Mouse (Mus musculus): ENCODE measurements at regions not wholly inside any gene's neighbourhood (a gene's known extent, or its start where the extent isn't known, plus 50 kb on each side); places are given as distances from the start of the nearest gene placed in this dataset.

DNA sequence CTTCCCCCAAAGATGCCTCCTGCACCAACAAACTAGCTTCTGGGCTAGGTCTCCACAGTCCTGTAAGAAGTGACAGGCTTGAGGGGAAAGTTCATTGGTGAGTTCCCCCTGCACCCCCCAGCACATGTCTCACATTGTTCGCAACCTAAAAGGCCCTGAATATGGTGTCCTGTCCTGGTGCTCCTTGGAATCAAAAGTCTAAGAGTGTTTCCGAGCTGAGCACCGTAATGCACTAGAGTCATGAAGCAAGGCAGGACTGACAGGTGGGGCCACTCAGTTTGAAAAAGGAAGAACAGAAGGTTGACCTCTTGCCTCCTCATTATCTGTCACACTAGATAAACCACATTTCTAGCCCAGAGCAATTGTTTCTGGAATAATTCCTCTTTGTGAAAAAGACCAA lies 650.4 kb upstream of the Igfbp3 start:
- no peak for TF ChIP-seq POLR2A (IDR thresholded peaks at IDR 0.05; ENCODE audit: extremely low read depth, insufficient read depth, low read length)
- TF ChIP-seq CTCF (IDR thresholded peaks at IDR 0.05; ENCODE audit: extremely low read depth, insufficient read depth, low read length), result no peak
